Mouse (Mus musculus): Measurements from ENCODE around the gene Prdx6b. TPM values are rescaled to one million over a fixed set of nuclear protein-coding genes. Genes with fewer than 3 reads are reported as not detected.

Prdx6b gene
- polyA plus RNA-seq (2017; shearing (Covaris generic)) = not detected

GRCm38 (mm10) chr2:80292172-80292571 lies at the start of gene Prdx6b:
Gene Prdx6b (plus strand): TSS chr2:80292472.
- ATAC-seq = no peak

GRCm38 (mm10) chr2:80247466-80247865 lies 44.8 kb upstream of the Prdx6b start:
- no peak for ATAC-seq

- no peak for ATAC-seq
Observed at GRCm38 (mm10) chr2:80247868-80248267, 44.4 kb upstream of the Prdx6b start.

- no peak for ATAC-seq
Observed at GRCm38 (mm10) chr2:80259888-80260672, 32.2 kb upstream of the Prdx6b start.

GRCm38 (mm10) chr2:80266894-80267293 lies 25.4 kb upstream of the Prdx6b start:
- peak; percentile 76 for ATAC-seq

- peak; percentile 49 for ATAC-seq
Observed at GRCm38 (mm10) chr2:80268053-80268452, 24.2 kb upstream of the Prdx6b start.

- ATAC-seq = no peak
Observed at GRCm38 (mm10) chr2:80271431-80271830, 20.8 kb upstream of the Prdx6b start.

- no peak for ATAC-seq
Observed at GRCm38 (mm10) chr2:80273038-80273437, 19.2 kb upstream of the Prdx6b start.

- no peak for ATAC-seq
Observed at GRCm38 (mm10) chr2:80273763-80274162, 18.5 kb upstream of the Prdx6b start.

GRCm38 (mm10) chr2:80275136-80275535 lies 17.1 kb upstream of the Prdx6b start:
- ATAC-seq = no peak

- no peak for ATAC-seq
Observed at GRCm38 (mm10) chr2:80282214-80282613, 10.1 kb upstream of the Prdx6b start.

- ATAC-seq = no peak
Observed at GRCm38 (mm10) chr2:80286397-80286796, 5.9 kb upstream of the Prdx6b start.

- no peak for ATAC-seq
Observed at GRCm38 (mm10) chr2:80298334-80298733, 6.1 kb downstream of the Prdx6b start.

GRCm38 (mm10) chr2:80300806-80301205 lies 8.5 kb downstream of the Prdx6b start:
- ATAC-seq = no peak

- no peak for ATAC-seq
Observed at GRCm38 (mm10) chr2:80303957-80304356, 11.7 kb downstream of the Prdx6b start.

- ATAC-seq = no peak
Observed at GRCm38 (mm10) chr2:80307701-80308100, 15.4 kb downstream of the Prdx6b start.

GRCm38 (mm10) chr2:80309775-80310174 lies 17.5 kb downstream of the Prdx6b start:
- no peak for ATAC-seq

- ATAC-seq = no peak
Observed at GRCm38 (mm10) chr2:80310772-80311171, 18.5 kb downstream of the Prdx6b start.

- no peak for ATAC-seq
Observed at GRCm38 (mm10) chr2:80311350-80311749, 19.1 kb downstream of the Prdx6b start.

GRCm38 (mm10) chr2:80314201-80314600 lies 21.9 kb downstream of the Prdx6b start:
- ATAC-seq = no peak

GRCm38 (mm10) chr2:80314854-80315241 lies 22.6 kb downstream of the Prdx6b start:
- no peak for ATAC-seq

- peak; percentile 96 for ATAC-seq
Observed at GRCm38 (mm10) chr2:80315242-80316161, 23.2 kb downstream of the Prdx6b start, which contains the start of gene Dnajc10. Gene Dnajc10 (plus strand): TSS chr2:80315466.

- ATAC-seq = no peak
Observed at GRCm38 (mm10) chr2:80322878-80323277, 30.6 kb downstream of the Prdx6b start.

All from activated CD4-positive, CD25-positive, alpha-beta regulatory T cell, adult 4 months (primary cell).